Mouse (Mus musculus): ENCODE data around the gene Tceal9. TPM values are rescaled to one million over a fixed set of nuclear protein-coding genes. Genes with fewer than 3 reads are reported as not detected.
A peak's percentile ranks its signal among the peaks of the same experiment; 100 is the strongest.
"Not testable (repeated sequence)": the region's sequence is repeated elsewhere in the genome, so short reads cannot be mapped to it uniquely, and the experiment has no call there.

Gene Tceal9
- total and polyA plus RNA-seq, 3 experiments, result 75.2 to 113 TPM; not detected in 1

- TF ChIP-seq SMC3 (IDR thresholded peaks at IDR 0.05; ENCODE audit: low read depth, low read length) (no peak), MYB (IDR thresholded peaks at IDR 0.05; ENCODE audit: low read depth, low read length) (no peak), HCFC1 (IDR thresholded peaks at IDR 0.05; ENCODE audit: low read depth, low read length) (no peak), TBP (IDR thresholded peaks at IDR 0.05; ENCODE audit: low read depth, low read length) (no peak), SIN3A (IDR thresholded peaks at IDR 0.05; ENCODE audit: low read length) (no peak), EP300 (IDR thresholded peaks at IDR 0.05; ENCODE audit: low read depth in 1 of 2, low read length in 2 of 2) (no peak), GABPA (IDR thresholded peaks at IDR 0.05; ENCODE audit: low read depth, low read length) (no peak), RCOR1 (IDR thresholded peaks at IDR 0.05; ENCODE audit: low read depth, low read length) (no peak), E2F4 (IDR thresholded peaks at IDR 0.05; ENCODE audit: borderline replicate concordance, low read depth, low read length) (no peak), KAT2A (conservative IDR thresholded peaks at IDR 0.05; ENCODE audit: low read depth, low read length) (no peak), MEF2A (IDR thresholded peaks at IDR 0.05; ENCODE audit: extremely low read depth, insufficient replicate concordance, low read depth, low read length, poor library complexity, severe bottlenecking) (no peak), CHD2 (IDR thresholded peaks at IDR 0.05; ENCODE audit: low read length) (no peak), POLR2AphosphoS2 (IDR thresholded peaks at IDR 0.05; ENCODE audit: low read length) (no peak), CTCF (IDR thresholded peaks at IDR 0.05 in 2 of 3, conservative IDR thresholded peaks at IDR 0.05 in 1 of 3; ENCODE audit: control insufficient read depth in 1 of 3, insufficient read depth in 1 of 3, low read depth in 2 of 3, low read length in 3 of 3, poor library complexity in 1 of 3, severe bottlenecking in 1 of 3) (no peak), MXI1 (IDR thresholded peaks at IDR 0.05; ENCODE audit: low read depth, low read length) (no peak), CHD1 (IDR thresholded peaks at IDR 0.05; ENCODE audit: low read depth, low read length) (no peak), USF1 (IDR thresholded peaks at IDR 0.05; ENCODE audit: low read depth, low read length) (no peak), JUND (IDR thresholded peaks at IDR 0.05; ENCODE audit: low read depth, low read length) (no peak), MAX (IDR thresholded peaks at IDR 0.05; ENCODE audit: low read length) (no peak)
- H3K27ac ChIP-seq (ENCODE audit: control insufficient read depth, low read depth, low read length), result no peak overlapping the region
These were observed 31.5 kb upstream of the Tceal9 start for GRCm38 (mm10) chrX:136213396-136213795.

GRCm38 (mm10) chrX:136214729-136215677, 29.9 kb upstream of the Tceal9 start, which contains the start of the genes Tceal7 and Bex1:
Tceal7 (plus strand) TSS chrX:136214779.
Bex1 (minus strand) TSS chrX:136215513.
- not testable (repeated sequence) for H3K27ac ChIP-seq (ENCODE audit: control insufficient read depth, low read depth, low read length); H3K36me3 ChIP-seq (ENCODE audit: control insufficient read depth in 1 of 2, insufficient read depth in 2 of 2, low read length in 2 of 2); H3K9me3 ChIP-seq (replicated peaks; ENCODE audit: insufficient read depth, low read length); H3K27me3 ChIP-seq (ENCODE audit: control insufficient read depth in 1 of 2, insufficient read depth in 2 of 2, low read length in 2 of 2); DNase-seq (ENCODE audit: low read depth, low spot score); H3K4me1 ChIP-seq (ENCODE audit: control insufficient read depth in 1 of 2, insufficient read depth in 2 of 2, low read length in 2 of 2); H3K79me2 ChIP-seq (ENCODE audit: control insufficient read depth, insufficient read depth, low read length, poor library complexity)
- Histone ChIP-seq H3K9ac (ENCODE audit: control insufficient read depth, low read depth, low read length, poor library complexity, severe bottlenecking) (peak within 1 kb of the TSS; percentile 45; the same call in 1 of the 2 replicates), H3K4me3 (ENCODE audit: control insufficient read depth in 1 of 2, insufficient read depth in 1 of 2, low read depth in 2 of 2, low read length in 2 of 2) (peak within 1 kb of the TSS in 1 of 2 experiments; percentile 23; a peak in 1 of 4 replicates)

More at GRCm38 (mm10) chrX:136213396-136213795, 31.5 kb upstream of the Tceal9 start:
- no peak for DNase-seq (ENCODE audit: low read depth, low spot score)
- no peaks in the 10 kb centered on the region for H3K9me3 ChIP-seq (replicated peaks; ENCODE audit: insufficient read depth, low read length)
- peaks cover 0 to 7% of the 10 kb centered on the region in 2 experiments; a peak in 2 of 4 replicates for H3K27me3 ChIP-seq (ENCODE audit: control insufficient read depth in 1 of 2, insufficient read depth in 2 of 2, low read length in 2 of 2)
- H3K4me3 ChIP-seq (ENCODE audit: control insufficient read depth in 1 of 2, insufficient read depth in 1 of 2, low read depth in 2 of 2, low read length in 2 of 2), result no peak overlapping the region
- H3K4me1 ChIP-seq (ENCODE audit: control insufficient read depth in 1 of 2, insufficient read depth in 2 of 2, low read length in 2 of 2), result no peaks in the 10 kb centered on the region
- no peak overlapping the region for H3K9ac ChIP-seq (ENCODE audit: control insufficient read depth, low read depth, low read length, poor library complexity, severe bottlenecking)
- H3K36me3 ChIP-seq (ENCODE audit: control insufficient read depth in 1 of 2, insufficient read depth in 2 of 2, low read length in 2 of 2), result no peaks in the 10 kb centered on the region
- no peaks in the 10 kb centered on the region for H3K79me2 ChIP-seq (ENCODE audit: control insufficient read depth, insufficient read depth, low read length, poor library complexity)
